Mouse (Mus musculus) left cerebral cortex, postnatal 14 days (tissue): ENCODE results near the gene Fgf12. TPM values are rescaled to one million over a fixed set of nuclear protein-coding genes. Genes with fewer than 3 reads are reported as not detected.
A peak's percentile ranks its signal among the peaks of the same experiment; 100 is the strongest.

Source experiments
- DNase-seq, 2 experiments: peaks; one replicate each; pipeline ENCODE4 v3.0.0; 2021 to 2022; ENCODE audit warnings: low spot score in 2 of 2, mixed read lengths in 1 of 2
- intact Hi-C: fragments of 180-260 bp; cut with DNase I; formaldehyde crosslinking; loops from one replicate; pipeline ENCODE4 v1.15.1; 2025
- microRNA-seq, 2 experiments: library from miRNA; unstranded; fragments of <30 nt; microRNA quantifications; one replicate each; pipeline ENCODE4 v1.2.0; 2022
- total RNA-seq, 2 experiments: library from RNA; stranded (reverse); gene quantifications; 2 replicates each; pipeline ENCODE4 v1.2.3; 2021

Fgf12 gene
- total RNA-seq, 2 experiments from 2014 or later: 284 to 306 TPM

DNA sequence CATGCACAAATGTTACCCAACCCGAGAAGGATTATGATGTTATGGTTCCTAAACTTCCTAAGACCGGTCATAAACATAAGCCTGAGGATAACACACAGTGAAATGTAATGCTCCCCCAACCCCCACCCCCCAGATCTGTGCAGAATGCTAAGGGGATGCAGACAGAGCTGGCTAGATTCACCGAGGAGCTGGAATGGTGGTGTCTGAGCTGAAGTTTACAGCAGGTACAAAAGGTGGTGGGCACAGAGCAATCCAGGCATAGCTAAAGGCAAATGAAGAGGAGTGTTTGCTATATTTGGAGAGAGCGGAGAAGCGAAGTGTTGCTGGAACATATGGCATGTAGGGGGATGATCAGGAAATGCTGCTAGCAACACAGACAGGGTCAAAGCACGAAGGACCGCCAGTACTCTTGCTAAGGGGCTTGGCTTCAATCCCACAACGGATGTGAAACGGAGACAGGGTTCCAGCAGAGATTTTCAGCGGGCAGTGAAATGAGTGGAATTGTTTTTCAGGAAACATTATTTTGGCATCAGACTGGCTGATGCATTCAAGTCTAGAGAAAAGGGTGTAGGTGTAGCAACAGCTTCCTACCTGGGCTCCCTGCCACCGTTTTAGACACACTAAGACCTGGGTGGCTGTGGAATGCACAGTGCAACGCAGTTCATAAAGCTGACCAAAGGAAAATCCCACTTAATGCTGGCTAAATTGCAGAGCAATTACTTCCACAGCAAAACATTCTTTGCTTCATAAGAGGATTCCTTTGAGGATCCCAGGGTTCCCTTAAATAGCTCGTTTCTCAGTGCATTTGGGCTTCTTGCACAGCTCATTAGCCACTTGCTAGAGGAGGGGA is 514.6 kb downstream of the Fgf12 start:
- peak; percentile 14 to 40 for DNase-seq
- intact Hi-C loops: no loop called here

- intact Hi-C loops: no loop called here
- DNase-seq: no peak
Observed at GRCm38 (mm10) chr16:28215930-28216329, 536.9 kb downstream of the Fgf12 start.

DNA sequence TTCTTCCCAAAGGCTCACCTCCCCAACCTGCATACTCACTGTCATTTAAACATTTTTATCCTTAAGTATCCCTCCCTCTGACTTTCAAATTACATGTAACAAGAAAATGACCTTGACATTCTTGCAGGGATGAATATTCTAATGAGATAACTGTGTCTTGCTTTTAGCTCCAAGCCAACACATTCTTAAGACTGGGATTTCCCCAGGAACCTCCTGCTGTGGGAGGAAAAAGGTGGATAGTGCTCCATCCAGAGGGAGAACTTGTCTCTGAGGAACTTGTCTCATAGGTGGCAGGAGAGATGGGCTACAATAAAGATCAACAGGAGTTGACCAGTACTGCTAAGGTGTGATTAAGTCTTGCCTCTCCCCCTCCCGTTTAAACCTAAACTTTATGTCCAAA is 540.5 kb downstream of the Fgf12 start:
- intact Hi-C loops: no loop called here
- DNase-seq: no peak

DNA sequence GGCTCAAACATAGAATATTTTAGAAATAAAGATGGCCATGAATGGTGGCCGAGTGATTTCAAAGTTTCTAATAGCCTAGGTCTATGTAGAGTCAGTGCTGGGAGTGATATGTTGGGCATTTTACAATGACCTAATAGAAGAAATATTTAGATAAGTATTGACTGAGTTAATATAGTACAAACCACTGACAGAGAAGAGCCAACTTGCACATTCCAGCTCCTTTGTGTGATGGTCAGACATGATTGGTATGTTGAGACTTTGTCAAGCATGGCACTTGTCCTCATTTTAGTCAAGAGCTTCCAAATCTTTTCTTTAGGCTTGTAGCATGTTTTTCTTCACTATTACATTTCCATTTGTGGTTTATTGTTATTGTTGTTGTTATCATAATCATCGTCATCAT is 596.4 kb downstream of the Fgf12 start:
- intact Hi-C loops: no loop called here

DNA sequence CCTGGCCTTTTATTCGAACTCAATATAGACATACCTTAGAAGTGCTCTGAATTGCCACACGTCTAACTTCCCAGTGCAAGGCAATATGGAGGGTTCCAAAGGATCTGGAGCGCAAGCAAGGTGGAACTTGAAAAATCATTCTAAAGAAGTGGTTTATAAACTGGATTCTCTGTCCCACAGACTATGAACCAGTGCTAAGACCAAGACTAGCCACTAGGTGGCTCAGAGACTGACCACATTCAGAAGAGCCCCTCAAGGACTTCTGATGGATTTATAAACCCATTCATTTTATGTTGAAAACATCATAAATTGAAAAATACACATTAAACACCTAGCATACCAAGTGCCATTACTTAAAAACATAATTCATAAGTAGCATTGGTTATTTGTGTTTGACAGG is 611.9 kb downstream of the Fgf12 start:
- intact Hi-C loops: no loop called here
- no peak for DNase-seq

More for the DNA sequence above, 596.4 kb downstream of the Fgf12 start:
- no peak for DNase-seq

GRCm38 (mm10) chr16:28127006-28127405 is 625.9 kb downstream of the Fgf12 start:
- DNase-seq: no peak
- intact Hi-C loops: no loop called here

Small RNAs within 50 kb of the gene (microRNA-seq; reads per million reads assigned to microRNA genes)
- gene Mir690: 0 reads per million in 2 experiments

Other genes with a start within 250 kb of the Fgf12 start
- 10 to 100 TPM; 44.9 to 52.3 TPM for gene Mb21d2, start 176.6 kb upstream of the Fgf12 start, total RNA-seq